Mouse (Mus musculus): Measurements from ENCODE around the gene Hsd11b2. TPM values are rescaled to one million over a fixed set of nuclear protein-coding genes. Genes with fewer than 3 reads are reported as not detected.
A peak's percentile ranks its signal among the peaks of the same experiment; 100 is the strongest.

Hsd11b2 gene
- polyA plus RNA-seq (2012; rRNA removed) (1.1 TPM in 2 replicates), polyA plus RNA-seq (2014; fragmentation: Nextera tagmentation; extraction: Ambion mirVana) (0.42 and 0.99 TPM in 2 replicates)

DNA sequence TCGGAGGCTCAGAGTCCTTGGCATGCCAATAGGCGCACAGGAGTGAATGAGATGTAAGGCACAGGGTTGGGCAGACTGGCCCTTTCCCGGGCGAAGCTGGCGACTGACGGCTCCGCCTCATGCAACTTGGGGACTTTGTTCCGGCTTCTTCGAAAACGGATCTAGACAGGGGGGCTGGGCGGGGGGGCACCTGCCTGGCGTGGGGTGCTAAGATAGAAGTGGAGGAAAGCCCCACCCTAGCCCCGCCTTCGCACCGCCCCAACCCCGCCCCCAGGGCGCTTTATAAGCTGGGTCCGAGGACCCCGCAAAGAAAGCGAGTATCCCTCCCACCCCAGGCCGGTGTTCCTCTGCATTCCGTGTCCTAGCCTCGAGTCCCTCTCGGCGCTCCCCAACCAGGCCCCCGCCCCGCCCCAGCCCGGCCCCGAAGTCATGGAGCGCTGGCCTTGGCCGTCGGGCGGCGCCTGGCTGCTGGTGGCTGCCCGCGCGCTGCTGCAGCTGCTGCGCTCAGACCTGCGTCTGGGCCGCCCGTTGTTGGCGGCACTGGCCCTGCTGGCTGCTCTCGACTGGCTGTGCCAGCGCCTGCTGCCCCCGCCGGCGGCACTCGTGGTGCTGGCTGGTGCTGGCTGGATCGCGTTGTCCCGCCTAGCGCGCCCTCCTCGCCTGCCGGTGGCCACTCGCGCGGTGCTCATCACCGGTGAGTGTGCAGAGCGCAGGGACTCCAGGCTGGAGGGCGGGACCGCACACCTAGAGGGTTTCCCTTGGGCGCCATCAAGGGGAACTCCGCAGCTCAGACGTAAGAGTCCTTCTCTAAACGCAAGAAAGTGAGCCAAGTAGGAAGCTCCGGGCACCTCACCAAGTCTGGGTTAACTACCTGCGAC lies at the start of gene Hsd11b2:
Gene Hsd11b2, plus strand, starts transcription at position 320 of the 878 bp plus-strand sequence.
- Histone ChIP-seq H3K4me3 (ENCODE audit: insufficient read depth in 1 of 2, low read depth in 2 of 2, low read length in 2 of 2) (peak within 1 kb of the TSS; percentile 48 to 52), H3K9me3 (ENCODE audit: control insufficient read depth, low read length) (no peaks in the 10 kb centered on the region), H3K27me3 (ENCODE audit: control insufficient read depth, insufficient read depth, low read length) (peaks cover 35% of the 10 kb centered on the region), H3K27ac (no peak within 1 kb of the TSS), H3K4me2 (ENCODE audit: low read depth) (peak within 1 kb of the TSS; percentile 67), H3K36me3 (replicated peaks; ENCODE audit: control insufficient read depth, insufficient read depth, low read depth) (no peaks in the 10 kb centered on the region), H3K9ac (replicated peaks) (peak within 1 kb of the TSS; percentile 0; the same call in 1 of the 2 replicates), H3K4me1 (replicated peaks; ENCODE audit: control insufficient read depth in 2 of 2, insufficient read depth in 2 of 2, low read length in 1 of 2) (peaks cover 10 to 23% of the 10 kb centered on the region in 2 experiments)
- ATAC-seq (ENCODE audit: insufficient read depth) (peak; percentile 79), DNase-seq (ENCODE audit: low read depth in 3 of 3, low spot score in 3 of 3) (peak in 1 of 3 experiments; percentile 51)
- WGBS (ENCODE audit: insufficient replicate concordance): under 1% methylated on average over 68 of the region's 68 CpGs
- 0 out of 2 replicates have a peak, but pooled peaks have one; percentile 11 for TF ChIP-seq CTCF (IDR thresholded peaks at IDR 0.05; ENCODE audit: low read depth)
- TF ChIP-seq EP300 (IDR thresholded peaks at IDR 0.05; ENCODE audit: low read depth): no peak

DNA sequence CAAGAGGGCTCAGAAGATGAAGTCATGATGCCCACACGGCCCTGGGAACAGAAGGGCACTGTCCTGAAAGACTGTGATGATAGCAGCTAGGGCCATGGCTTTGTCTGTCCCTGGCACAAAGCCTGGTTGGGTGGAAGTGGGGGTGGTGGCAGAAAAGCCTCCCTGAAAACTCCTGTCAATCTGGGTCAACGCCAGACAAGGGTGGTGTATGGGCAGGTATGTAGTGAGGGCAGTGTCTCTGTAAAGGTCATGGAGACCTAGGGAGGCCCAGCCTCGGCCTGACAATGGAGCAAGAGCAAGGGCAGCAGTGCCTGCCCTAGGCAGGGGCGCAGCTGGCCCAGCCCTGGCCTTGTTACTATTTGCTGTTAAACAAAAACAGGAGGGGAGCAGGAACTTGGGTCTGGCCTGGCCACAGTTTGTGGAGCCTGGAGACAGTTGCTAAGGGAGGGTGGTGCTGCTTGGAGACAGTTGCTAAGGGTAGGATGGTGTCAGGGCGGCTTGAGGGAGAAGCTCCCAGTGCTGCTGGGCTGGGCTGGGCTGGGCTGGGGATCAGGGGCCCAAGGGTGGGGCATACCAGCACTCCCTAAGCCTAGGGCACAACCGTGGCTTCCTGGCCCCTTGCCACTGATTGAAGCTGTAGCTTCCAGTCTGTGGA lies 49.4 kb upstream of the Hsd11b2 start:
- Histone ChIP-seq H3K9me3 (ENCODE audit: control insufficient read depth, low read length) (no peaks in the 10 kb centered on the region), H3K4me2 (ENCODE audit: low read depth) (no peak overlapping the region), H3K4me3 (ENCODE audit: insufficient read depth in 1 of 2, low read depth in 2 of 2, low read length in 2 of 2) (no peak overlapping the region), H3K4me1 (replicated peaks; ENCODE audit: control insufficient read depth in 2 of 2, insufficient read depth in 2 of 2, low read length in 1 of 2) (peaks cover 16 to 21% of the 10 kb centered on the region in 2 experiments), H3K27ac (no peak overlapping the region), H3K27me3 (ENCODE audit: control insufficient read depth, insufficient read depth, low read length) (peaks cover 38% of the 10 kb centered on the region), H3K36me3 (replicated peaks; ENCODE audit: control insufficient read depth, insufficient read depth, low read depth) (no peaks in the 10 kb centered on the region), H3K9ac (replicated peaks) (no peak overlapping the region)
- ATAC-seq (ENCODE audit: insufficient read depth) (peak; percentile 61), DNase-seq (ENCODE audit: low read depth in 3 of 3, low spot score in 3 of 3) (peak in 2 of 3 experiments; percentile 36 to 38)
- 42% methylated on average over 6 of the region's 6 CpGs for WGBS (ENCODE audit: insufficient replicate concordance)
- TF ChIP-seq CTCF (IDR thresholded peaks at IDR 0.05; ENCODE audit: low read depth) (no peak), EP300 (IDR thresholded peaks at IDR 0.05; ENCODE audit: low read depth) (no peak)

DNA sequence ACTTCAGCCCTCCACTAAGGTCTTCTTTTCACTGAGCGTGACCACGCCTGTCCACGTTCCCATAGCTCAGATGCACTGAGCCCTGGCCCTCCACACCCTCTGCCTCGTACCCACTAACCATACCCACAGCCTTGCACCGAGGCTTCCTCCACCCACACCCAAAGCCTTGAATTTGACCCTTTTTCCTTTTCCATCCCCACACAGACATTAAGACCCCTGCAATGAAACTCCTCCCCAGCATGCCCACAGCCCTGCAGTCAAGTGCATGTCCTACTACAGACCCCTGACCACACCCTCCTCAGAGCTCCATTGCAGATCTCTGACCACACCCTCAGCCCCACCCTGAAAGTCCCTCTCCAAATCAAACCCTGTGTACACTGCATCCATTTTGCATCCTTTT lies 48.7 kb upstream of the Hsd11b2 start:
- Histone ChIP-seq H3K36me3 (replicated peaks; ENCODE audit: control insufficient read depth, insufficient read depth, low read depth) (no peaks in the 10 kb centered on the region), H3K4me2 (ENCODE audit: low read depth) (no peak overlapping the region), H3K27ac (no peak overlapping the region), H3K9me3 (ENCODE audit: control insufficient read depth, low read length) (no peaks in the 10 kb centered on the region), H3K4me1 (replicated peaks; ENCODE audit: control insufficient read depth in 2 of 2, insufficient read depth in 2 of 2, low read length in 1 of 2) (peaks cover 16 to 23% of the 10 kb centered on the region in 2 experiments), H3K9ac (replicated peaks) (no peak overlapping the region), H3K27me3 (ENCODE audit: control insufficient read depth, insufficient read depth, low read length) (peaks cover 45% of the 10 kb centered on the region), H3K4me3 (ENCODE audit: insufficient read depth in 1 of 2, low read depth in 2 of 2, low read length in 2 of 2) (no peak overlapping the region)
- no peak for DNase-seq (ENCODE audit: low read depth in 3 of 3, low spot score in 3 of 3)
- WGBS (ENCODE audit: insufficient replicate concordance): 63% methylated on average over 5 of the region's 5 CpGs
- no peak for ATAC-seq (ENCODE audit: insufficient read depth)
- TF ChIP-seq CTCF (IDR thresholded peaks at IDR 0.05; ENCODE audit: low read depth): no peak
- no peak for TF ChIP-seq EP300 (IDR thresholded peaks at IDR 0.05; ENCODE audit: low read depth)

DNA sequence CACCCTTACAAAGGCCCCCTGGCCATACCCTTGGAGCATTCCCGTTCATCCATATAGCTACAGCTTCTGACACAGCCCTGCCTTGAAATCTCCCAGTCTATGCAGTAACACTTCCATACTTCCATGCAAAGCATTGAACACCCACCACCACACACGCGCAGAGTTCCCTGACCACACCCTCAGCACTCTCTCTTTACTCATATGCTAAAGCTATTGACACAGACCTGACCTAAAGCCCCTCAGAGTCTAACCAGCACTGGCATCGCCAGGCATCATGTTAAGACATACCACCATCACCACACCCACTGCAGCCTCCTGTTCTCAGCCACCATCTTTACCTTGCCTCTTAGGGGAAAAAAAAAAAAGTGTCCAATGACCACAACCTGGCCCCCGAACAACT lies 48.3 kb upstream of the Hsd11b2 start:
- H3K4me3 ChIP-seq (ENCODE audit: insufficient read depth in 1 of 2, low read depth in 2 of 2, low read length in 2 of 2): no peak overlapping the region
- ATAC-seq (ENCODE audit: insufficient read depth) (no peak), DNase-seq (ENCODE audit: low read depth in 3 of 3, low spot score in 3 of 3) (no peak)
- H3K4me1 ChIP-seq (replicated peaks; ENCODE audit: control insufficient read depth in 2 of 2, insufficient read depth in 2 of 2, low read length in 1 of 2): peaks cover 16 to 23% of the 10 kb centered on the region in 2 experiments
- 54% methylated on average over 5 of the region's 5 CpGs for WGBS (ENCODE audit: insufficient replicate concordance)
- peaks cover 49% of the 10 kb centered on the region for H3K27me3 ChIP-seq (ENCODE audit: control insufficient read depth, insufficient read depth, low read length)
- H3K9me3 ChIP-seq (ENCODE audit: control insufficient read depth, low read length): no peaks in the 10 kb centered on the region
- TF ChIP-seq EP300 (IDR thresholded peaks at IDR 0.05; ENCODE audit: low read depth) (no peak), CTCF (IDR thresholded peaks at IDR 0.05; ENCODE audit: low read depth) (no peak)
- H3K9ac ChIP-seq (replicated peaks): no peak overlapping the region
- H3K27ac ChIP-seq: no peak overlapping the region
- H3K36me3 ChIP-seq (replicated peaks; ENCODE audit: control insufficient read depth, insufficient read depth, low read depth): no peaks in the 10 kb centered on the region
- no peak overlapping the region for H3K4me2 ChIP-seq (ENCODE audit: low read depth)

Measured in liver, embryonic 14.5 days (tissue).